8 mouse cellular contexts compared by ENCODE assay signal in genomic region chr16:17147391-17147929, GRCm38 (mm10). TPM values are rescaled to one million over a fixed set of nuclear protein-coding genes. Genes with fewer than 3 reads are reported as not detected.
A peak's percentile ranks its signal among the peaks of the same experiment; 100 is the strongest.
DNase-seq lines count a peak whose midpoint lies in the region; ATAC-seq lines count a peak whose summit lies in the region.

No protein-coding gene starts in this region.

- H3K27me3 ChIP-seq in heart, embryonic 15.5 days = 0 out of 2 replicates have a peak, but pooled peaks cover 3% of the 10 kb centered on the region
- peaks cover 22% of the 10 kb centered on the region for H3K27me3 ChIP-seq in forebrain, embryonic 10.5 days (ENCODE audit: poor library complexity, severe bottlenecking)
- no peaks in the 10 kb centered on the region for H3K27me3 ChIP-seq in kidney, embryonic 16.5 days (ENCODE audit: insufficient read depth, low read length)
- H3K27me3 ChIP-seq in lung, embryonic 16.5 days (ENCODE audit: control insufficient read depth, insufficient read depth, low read depth, low read length) = no peaks in the 10 kb centered on the region

- H3K9ac ChIP-seq in heart, embryonic 15.5 days = peak overlapping the region; percentile 58
- H3K9ac ChIP-seq in kidney, embryonic 16.5 days (replicated peaks; ENCODE audit: low read length) = peak overlapping the region; percentile 59
- H3K9ac ChIP-seq in lung, embryonic 16.5 days (ENCODE audit: low read length) = peak overlapping the region; percentile 67

- WGBS in heart, embryonic 15.5 days = under 1% methylated on average over 41 of the region's 41 CpGs
- under 1% methylated on average over 41 of the region's 41 CpGs for WGBS in forebrain, embryonic 10.5 days
- 2% methylated on average over 41 of the region's 41 CpGs for WGBS in kidney, embryonic 16.5 days
- under 1% methylated on average over 41 of the region's 41 CpGs for WGBS in lung, embryonic 16.5 days

- no peak for DNase-seq in heart, postnatal 10 days
- peak; percentile 44 for DNase-seq in MN1 (ENCODE audit: low spot score)
- no peak for DNase-seq in forebrain, embryonic 10.5 days (ENCODE audit: extremely low spot score, low spot score)
- peak; percentile 43 for DNase-seq in right cerebral cortex, adult 18-20 months
- DNase-seq in gastrocnemius, adult 18-20 months (ENCODE audit: low spot score) = no peak

- H3K27ac ChIP-seq in heart, embryonic 15.5 days = no peak overlapping the region
- H3K27ac ChIP-seq in forebrain, embryonic 10.5 days = peak overlapping the region; percentile 53
- H3K27ac ChIP-seq in kidney, embryonic 16.5 days (ENCODE audit: low read length) = no peak overlapping the region
- no peak overlapping the region for H3K27ac ChIP-seq in lung, embryonic 16.5 days (ENCODE audit: low read length)

- intact Hi-C loops in heart, postnatal 10 days (cut with DNase I) = loop anchor here (5.0 kb wide), 2 partner anchors 55 to 125 kb away; partner anchors contain the start of gene Ube2l3

- H3K36me3 ChIP-seq in heart, embryonic 15.5 days = peaks cover 5% of the 10 kb centered on the region; the same call in 1 of the 2 replicates
- H3K36me3 ChIP-seq in forebrain, embryonic 10.5 days (replicated peaks) = peaks cover 18% of the 10 kb centered on the region
- H3K36me3 ChIP-seq in kidney, embryonic 16.5 days (ENCODE audit: insufficient read depth, low read length) = peaks cover 8% of the 10 kb centered on the region; the same call in 1 of the 2 replicates
- peaks cover 1% of the 10 kb centered on the region; the same call in 1 of the 2 replicates for H3K36me3 ChIP-seq in lung, embryonic 16.5 days (ENCODE audit: control insufficient read depth, insufficient read depth, low read length)

- H3K4me2 ChIP-seq in heart, embryonic 15.5 days = peak overlapping the region; percentile 99
- H3K4me2 ChIP-seq in kidney, embryonic 16.5 days (replicated peaks; ENCODE audit: low read depth, low read length) = peak overlapping the region; percentile 94
- H3K4me2 ChIP-seq in lung, embryonic 16.5 days (ENCODE audit: low read depth, low read length) = peak overlapping the region; percentile 99

- ATAC-seq in heart, embryonic 15.5 days (replicated peaks; ENCODE audit: insufficient number of reproducible peaks, insufficient read depth, low FRiP score, low read depth) = 0 out of 2 replicates have a peak, but pooled peaks have one; percentile 21
- ATAC-seq in kidney, embryonic 16.5 days (ENCODE audit: low FRiP score, low TSS enrichment) = peak; percentile 22; the same call in 1 of the 2 replicates
- peak; percentile 20 for ATAC-seq in lung, embryonic 16.5 days (ENCODE audit: low read depth)

- H3K4me1 ChIP-seq in heart, embryonic 15.5 days (replicated peaks) = peaks cover 16% of the 10 kb centered on the region
- H3K4me1 ChIP-seq in forebrain, embryonic 10.5 days = peaks cover 28% of the 10 kb centered on the region
- H3K4me1 ChIP-seq in kidney, embryonic 16.5 days (ENCODE audit: insufficient read depth, low read length) = peaks cover 11% of the 10 kb centered on the region
- H3K4me1 ChIP-seq in lung, embryonic 16.5 days (replicated peaks; ENCODE audit: control insufficient read depth, insufficient read depth, low read length) = peaks cover 13% of the 10 kb centered on the region

- no peaks in the 10 kb centered on the region for H3K9me3 ChIP-seq in heart, embryonic 15.5 days (replicated peaks)
- H3K9me3 ChIP-seq in forebrain, embryonic 10.5 days = no peaks in the 10 kb centered on the region
- H3K9me3 ChIP-seq in kidney, embryonic 16.5 days (ENCODE audit: low read length) = no peaks in the 10 kb centered on the region
- no peaks in the 10 kb centered on the region for H3K9me3 ChIP-seq in lung, embryonic 16.5 days (ENCODE audit: control insufficient read depth, low read length)

- H3K4me3 ChIP-seq in heart, embryonic 15.5 days = peak overlapping the region; percentile 70
- peak overlapping the region; percentile 66 for H3K4me3 ChIP-seq in forebrain, embryonic 10.5 days
- peak overlapping the region; percentile 70 for H3K4me3 ChIP-seq in kidney, embryonic 16.5 days (ENCODE audit: low read length)
- peak overlapping the region; percentile 66 for H3K4me3 ChIP-seq in lung, embryonic 16.5 days (ENCODE audit: low read length)

RNA-seq across cellular contexts. Expression of gene Ccdc116, which starts 0.4 kb away (rescaled TPM):
- 0.16 and 0.34 TPM in 2 replicates for polyA plus RNA-seq in heart, embryonic 15.5 days (2015; fragmentation: Nextera tagmentation; extraction: Ambion mirVana)
- under 1 TPM; 0.10 to 0.17 TPM for total RNA-seq in heart, postnatal 10 days (2021)
- polyA plus RNA-seq in forebrain, embryonic 10.5 days (2016; fragmentation: Nextera tagmentation; extraction: Ambion mirVana) = 0.32 and 0.48 TPM in 2 replicates
- 0.31 and 0.36 TPM in 2 replicates for polyA plus RNA-seq in kidney, embryonic 16.5 days (2015; fragmentation: Nextera tagmentation; extraction: Ambion mirVana)
- 0.20 and 0.44 TPM in 2 replicates for polyA plus RNA-seq in lung, embryonic 16.5 days (2015; fragmentation: Nextera tagmentation; extraction: Ambion mirVana)
- total RNA-seq in gastrocnemius, adult 18-20 months (2021) = under 1 TPM in 1 of 2 experiments, not detected in 1; 0.09 TPM

RNA-seq across cellular contexts. Expression of gene Ydjc, which starts 3.0 kb away (rescaled TPM):
- polyA plus RNA-seq in heart, embryonic 15.5 days (2015; fragmentation: Nextera tagmentation; extraction: Ambion mirVana) = 4.5 and 6.6 TPM in 2 replicates
- 1 to 10 TPM; 1.6 to 2.2 TPM for total RNA-seq in heart, postnatal 10 days (2021)
- 5.8 and 6.9 TPM in 2 replicates for polyA plus RNA-seq in forebrain, embryonic 10.5 days (2016; fragmentation: Nextera tagmentation; extraction: Ambion mirVana)
- polyA plus RNA-seq in kidney, embryonic 16.5 days (2015; fragmentation: Nextera tagmentation; extraction: Ambion mirVana) = 7.2 and 7.8 TPM in 2 replicates
- polyA plus RNA-seq in lung, embryonic 16.5 days (2015; fragmentation: Nextera tagmentation; extraction: Ambion mirVana) = 6.1 and 6.2 TPM in 2 replicates
- total RNA-seq in gastrocnemius, adult 18-20 months (2021) = under 1 TPM in 1 of 2 experiments, not detected in 1; 0.17 TPM

RNA-seq across cellular contexts. Expression of gene Sdf2l1, which starts 15.3 kb away (rescaled TPM):
- 41.7 and 58.8 TPM in 2 replicates for polyA plus RNA-seq in heart, embryonic 15.5 days (2015; fragmentation: Nextera tagmentation; extraction: Ambion mirVana)
- total RNA-seq in heart, postnatal 10 days (2021) = 1 to 10 TPM; 3.4 to 7.1 TPM
- polyA plus RNA-seq in forebrain, embryonic 10.5 days (2016; fragmentation: Nextera tagmentation; extraction: Ambion mirVana) = 110 and 118 TPM in 2 replicates
- polyA plus RNA-seq in kidney, embryonic 16.5 days (2015; fragmentation: Nextera tagmentation; extraction: Ambion mirVana) = 95.5 and 105 TPM in 2 replicates
- 85.6 and 88.8 TPM in 2 replicates for polyA plus RNA-seq in lung, embryonic 16.5 days (2015; fragmentation: Nextera tagmentation; extraction: Ambion mirVana)
- 1 to 10 TPM; 4.7 to 5.9 TPM for total RNA-seq in gastrocnemius, adult 18-20 months (2021)

RNA-seq across cellular contexts. Expression of gene 2610318N02Rik, which starts 22.5 kb away (rescaled TPM):
- polyA plus RNA-seq in heart, embryonic 15.5 days (2015; fragmentation: Nextera tagmentation; extraction: Ambion mirVana) = 13.2 and 18.4 TPM in 2 replicates
- 1 to 10 TPM in 1 of 2 experiments, under 1 TPM in 1; 0.45 to 2.1 TPM for total RNA-seq in heart, postnatal 10 days (2021)
- 153 and 164 TPM in 2 replicates for polyA plus RNA-seq in forebrain, embryonic 10.5 days (2016; fragmentation: Nextera tagmentation; extraction: Ambion mirVana)
- polyA plus RNA-seq in kidney, embryonic 16.5 days (2015; fragmentation: Nextera tagmentation; extraction: Ambion mirVana) = 57.5 and 60.6 TPM in 2 replicates
- polyA plus RNA-seq in lung, embryonic 16.5 days (2015; fragmentation: Nextera tagmentation; extraction: Ambion mirVana) = 23.8 and 28.7 TPM in 2 replicates
- total RNA-seq in gastrocnemius, adult 18-20 months (2021) = not detected

RNA-seq across cellular contexts. Expression of gene Ppil2, which starts 36.4 kb away (rescaled TPM):
- polyA plus RNA-seq in heart, embryonic 15.5 days (2015; fragmentation: Nextera tagmentation; extraction: Ambion mirVana) = 89.8 and 106 TPM in 2 replicates
- 10 to 100 TPM; 48.9 TPM for total RNA-seq in heart, postnatal 10 days (2021)
- polyA plus RNA-seq in forebrain, embryonic 10.5 days (2016; fragmentation: Nextera tagmentation; extraction: Ambion mirVana) = 138 and 155 TPM in 2 replicates
- polyA plus RNA-seq in kidney, embryonic 16.5 days (2015; fragmentation: Nextera tagmentation; extraction: Ambion mirVana) = 150 and 161 TPM in 2 replicates
- 143 and 146 TPM in 2 replicates for polyA plus RNA-seq in lung, embryonic 16.5 days (2015; fragmentation: Nextera tagmentation; extraction: Ambion mirVana)
- total RNA-seq in gastrocnemius, adult 18-20 months (2021) = 10 to 100 TPM; 22.9 to 30.8 TPM

Comparison
In these comparisons a context has a peak if more than half of its experiments do, and no peak if none do; other contexts are left out.
1. DNase-seq: peak in MN1 (single experiment) and right cerebral cortex, adult 18-20 months (single experiment); none in heart, postnatal 10 days (0 of 2), forebrain, embryonic 10.5 days (single experiment) and gastrocnemius, adult 18-20 months (single experiment).
2. Peak in every context shown above with its lines, with median percentiles within 50 percentile points of each other: ATAC-seq, H3K4me2 ChIP-seq, H3K4me3 ChIP-seq and H3K9ac ChIP-seq.